Mouse (Mus musculus) gastrocnemius, adult 8-10 months (tissue): ENCODE data around the gene Plxdc1. TPM values are rescaled to one million over a fixed set of nuclear protein-coding genes. Genes with fewer than 3 reads are reported as not detected.

ENCODE experiments used
- DNase-seq, 2 experiments: peaks; one replicate each; pipeline ENCODE4 v3.0.0; 2022; ENCODE audit warnings: low spot score in 2 of 2
- total RNA-seq, 4 experiments: library from RNA; stranded (reverse); gene quantifications; 2 replicates each; pipeline ENCODE4 v1.2.4; 2022

Plxdc1 gene
- total RNA-seq: 1 to 10 TPM; 1.3 to 3.4 (median 1.9) TPM

- DNase-seq: no peak
Measured at GRCm38 (mm10) chr11:97985727-97986677, at the start of gene Plxdc1. Gene Plxdc1, minus strand, starts transcription at chr11:97986444.

GRCm38 (mm10) chr11:98035977-98036377 is 49.7 kb upstream of the Plxdc1 start:
- DNase-seq: no peak

- no peak for DNase-seq
Measured at GRCm38 (mm10) chr11:98034840-98035239, 48.6 kb upstream of the Plxdc1 start.

GRCm38 (mm10) chr11:98034061-98034460 is 47.8 kb upstream of the Plxdc1 start:
- no peak for DNase-seq

GRCm38 (mm10) chr11:98031443-98031770 is 45.2 kb upstream of the Plxdc1 start:
- peak in 1 of 2 experiments; percentile 54 for DNase-seq

GRCm38 (mm10) chr11:98030701-98031442 is 44.6 kb upstream of the Plxdc1 start:
- DNase-seq: no peak

GRCm38 (mm10) chr11:98027785-98028184 is 41.5 kb upstream of the Plxdc1 start:
- no peak for DNase-seq

GRCm38 (mm10) chr11:98027297-98027688 is 41.0 kb upstream of the Plxdc1 start:
- no peak for DNase-seq

- peak; percentile 82 to 89 for DNase-seq
Measured at GRCm38 (mm10) chr11:98026570-98027296, 40.5 kb upstream of the Plxdc1 start, which contains the start of gene Rpl19. Gene Rpl19, plus strand, starts transcription at chr11:98026710.

GRCm38 (mm10) chr11:98026248-98026569 is 40.0 kb upstream of the Plxdc1 start:
- DNase-seq: no peak

- DNase-seq: no peak
Measured at GRCm38 (mm10) chr11:98024516-98024915, 38.3 kb upstream of the Plxdc1 start.

- no peak for DNase-seq
Measured at GRCm38 (mm10) chr11:98022555-98023371, 36.5 kb upstream of the Plxdc1 start, which contains the start of gene Cacnb1. Gene Cacnb1, minus strand, starts transcription at chr11:98023034.

- no peak for DNase-seq
Measured at GRCm38 (mm10) chr11:98022253-98022554, 36.0 kb upstream of the Plxdc1 start.

- DNase-seq: no peak
Measured at GRCm38 (mm10) chr11:98021565-98022252, 35.5 kb upstream of the Plxdc1 start.

- DNase-seq: no peak
Measured at GRCm38 (mm10) chr11:98021118-98021517, 34.9 kb upstream of the Plxdc1 start.

- DNase-seq: no peak
Measured at GRCm38 (mm10) chr11:98020710-98021109, 34.5 kb upstream of the Plxdc1 start.

GRCm38 (mm10) chr11:98019883-98020610 is 33.8 kb upstream of the Plxdc1 start:
- no peak for DNase-seq

GRCm38 (mm10) chr11:98018858-98019641 is 32.8 kb upstream of the Plxdc1 start:
- DNase-seq: peak in 1 of 2 experiments; percentile 68

- DNase-seq: peak in 1 of 2 experiments; percentile 66
Measured at GRCm38 (mm10) chr11:98018222-98018621, 32.0 kb upstream of the Plxdc1 start.
